Mouse (Mus musculus) liver, embryonic 16.5 days (tissue): Measurements from ENCODE around the gene Dynlt1c. TPM values are rescaled to one million over a fixed set of nuclear protein-coding genes. Genes with fewer than 3 reads are reported as not detected.
"Not testable (repeated sequence)": the region's sequence is repeated elsewhere in the genome, so short reads cannot be mapped to it uniquely, and the experiment has no call there.

Experiments
- ATAC-seq: fragments of 200-750 bp; cut with Nextera tagmentation; 2 replicates; pipeline ENCODE4 v1.8.0; 2017; ENCODE audit warnings: low read depth, mild to moderate bottlenecking, moderate number of reproducible peaks, moderate library complexity
- H3K27ac ChIP-seq: fragments of 300-500 bp; sonication (generic); 2 replicates; pipeline ENCODE4 v1.5.1; 2014; ENCODE audit warnings: mild to moderate bottlenecking, low read length
- H3K27me3 ChIP-seq: fragments of 300-500 bp; sonication (generic); 2 replicates; pipeline ENCODE4 v1.6.1; 2014; ENCODE audit warnings: low read depth, low read length, mixed read lengths; ENCODE audit not compliant: control insufficient read depth, insufficient read depth
- H3K36me3 ChIP-seq: fragments of 300-500 bp; sonication (generic); 2 replicates; pipeline ENCODE4 v1.6.1; 2014; ENCODE audit warnings: mild to moderate bottlenecking; ENCODE audit not compliant: control insufficient read depth, insufficient read depth
- H3K4me1 ChIP-seq: fragments of 300-500 bp; sonication (generic); 2 replicates; pipeline ENCODE4 v1.6.1; 2014; ENCODE audit warnings: low read depth, low read length, mixed read lengths; ENCODE audit not compliant: control insufficient read depth
- H3K4me2 ChIP-seq: fragments of 300-500 bp; sonication (generic); 2 replicates; pipeline ENCODE4 v1.6.1; 2014; ENCODE audit warnings: low read depth, low read length, mixed read lengths
- H3K4me3 ChIP-seq: fragments of 300-500 bp; sonication (generic); 2 replicates; pipeline ENCODE4 v1.5.1; 2014; ENCODE audit warnings: low read depth, mild to moderate bottlenecking, low read length
- H3K9ac ChIP-seq: fragments of 300-500 bp; sonication (generic); 2 replicates; pipeline ENCODE4 v1.6.1; 2014; ENCODE audit warnings: low read depth, low read length
- H3K9me3 ChIP-seq: fragments of 300-500 bp; sonication (generic); replicated peaks from 2 replicates; pipeline ENCODE4 v1.6.1; 2016; ENCODE audit warnings: low read length; ENCODE audit not compliant: control insufficient read depth
- WGBS: fragments of 180-500 bp; shearing (Covaris S2); extraction: QIAGEN DNeasy Blood & Tissue Kit; methylation state at CpG from one replicate; pipeline ENCODE4 v1.1.7; 2014; ENCODE audit not compliant: insufficient replicate concordance; 5-methylcytosine and 5-hydroxymethylcytosine counted together
- polyA plus RNA-seq: library from polyadenylated mRNA; unstranded; fragments of >200 nt; fragmentation: Nextera tagmentation; extraction: Ambion mirVana; gene quantifications from 2 replicates; pipeline ENCODE4 v1.2.1, GENCODE M21; 2015

Dynlt1c gene
- polyA plus RNA-seq, 1 experiment from 2014 or later: 8.5 TPM

DNA sequence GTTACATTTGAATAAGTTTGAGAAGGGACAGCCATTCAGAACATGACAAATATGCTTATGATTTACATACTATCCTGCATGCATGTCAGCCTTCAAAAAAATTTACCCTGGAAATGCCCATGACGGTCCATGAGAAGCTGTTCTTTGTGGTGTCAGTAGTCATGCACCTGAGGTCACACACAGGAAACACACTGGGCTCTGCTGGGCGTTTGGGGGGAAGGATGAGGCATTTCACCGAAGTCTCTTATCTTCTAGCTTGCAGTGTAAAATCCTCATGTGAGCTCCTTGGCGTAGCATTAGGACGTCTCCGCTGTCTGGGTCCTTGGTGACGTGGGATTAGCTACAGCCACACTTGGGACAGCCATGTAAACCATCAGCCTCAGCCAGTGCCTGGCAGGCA, 57.3 kb downstream of the Dynlt1c start, which contains the start of gene Sytl3:
Gene Sytl3, plus strand, starts transcription at position 293 of the 400 bp plus-strand sequence.
- H3K4me1 ChIP-seq, ATAC-seq: not testable (repeated sequence)

More for the DNA sequence above, 57.3 kb downstream of the Dynlt1c start, which contains the start of gene Sytl3:
- not testable (repeated sequence) for H3K4me3 ChIP-seq, H3K27ac ChIP-seq, H3K4me2 ChIP-seq, H3K27me3 ChIP-seq, H3K9ac ChIP-seq, H3K36me3 ChIP-seq, H3K9me3 ChIP-seq
- WGBS: 26% methylated on average over 4 of the region's 7 CpGs

Other genes starting within 250 kb of the Dynlt1c start
- 198 and 205 TPM in 2 replicates for gene Dynlt1b, start 171.6 kb upstream of the Dynlt1c start, polyA plus RNA-seq
- 64.6 and 76.0 TPM in 2 replicates for gene Dynlt1f, start 54.2 kb downstream of the Dynlt1c start, polyA plus RNA-seq
- gene Sytl3, start 57.4 kb downstream of the Dynlt1c start, polyA plus RNA-seq: 0.18 and 0.28 TPM in 2 replicates
- 43.3 and 44.1 TPM in 2 replicates for gene Ezr, start 181.1 kb downstream of the Dynlt1c start, polyA plus RNA-seq